Mouse (Mus musculus) lung, embryonic 14.5 days (tissue): ENCODE measurements around the gene Fam71d. TPM values are rescaled to one million over a fixed set of nuclear protein-coding genes. Genes with fewer than 3 reads are reported as not detected.

Experiments
- ATAC-seq: fragments of 200-750 bp; cut with Nextera tagmentation; 2 replicates; pipeline ENCODE4 v1.8.0; 2017; ENCODE audit warnings: mild to moderate bottlenecking, moderate TSS enrichment, moderate library complexity; ENCODE audit not compliant: insufficient read depth
- DNase-seq: peaks from one replicate; pipeline ENCODE4 v3.0.0-alpha.2; 2015
- H3K27ac ChIP-seq: fragments of 300-500 bp; sonication (generic); 2 replicates; pipeline ENCODE4 v1.5.1; 2014; ENCODE audit warnings: low read depth, mild to moderate bottlenecking, moderate library complexity
- H3K27me3 ChIP-seq: fragments of 300-500 bp; sonication (generic); 2 replicates; pipeline ENCODE4 v1.6.1; 2014; ENCODE audit warnings: low read length, control low read depth; ENCODE audit not compliant: insufficient read depth
- H3K36me3 ChIP-seq: fragments of 300-500 bp; sonication (generic); 2 replicates; pipeline ENCODE4 v1.6.1; 2014; ENCODE audit warnings: control low read depth; ENCODE audit not compliant: insufficient read depth
- H3K4me1 ChIP-seq: fragments of 300-500 bp; sonication (generic); 2 replicates; pipeline ENCODE4 v1.6.1; 2014; ENCODE audit warnings: antibody characterized with exemption, control low read depth; ENCODE audit not compliant: insufficient read depth
- H3K4me2 ChIP-seq: fragments of 300-500 bp; sonication (generic); 2 replicates; pipeline ENCODE4 v1.6.1; 2014; ENCODE audit warnings: mild to moderate bottlenecking
- H3K4me3 ChIP-seq: fragments of 300-500 bp; sonication (generic); 2 replicates; pipeline ENCODE4 v1.5.1; 2014; ENCODE audit warnings: low read depth, low read length
- H3K9ac ChIP-seq: fragments of 300-500 bp; sonication (generic); 2 replicates; pipeline ENCODE4 v1.6.1; 2014
- H3K9me3 ChIP-seq: fragments of 300-500 bp; sonication (generic); 2 replicates; pipeline ENCODE4 v1.6.1; 2016; ENCODE audit warnings: low read depth, low read length, control low read depth
- CTCF ChIP-seq: IDR thresholded peaks from 2 replicates; pipeline ENCODE4 v1.5.1; 2016; ENCODE audit warnings: antibody characterized with exemption, low read depth
- WGBS: fragments of 180-500 bp; shearing (Covaris S2); extraction: QIAGEN DNeasy Blood & Tissue Kit; methylation state at CpG from one replicate; pipeline ENCODE4 v1.1.7; 2014; 5-methylcytosine and 5-hydroxymethylcytosine counted together
- polyA plus RNA-seq: library from polyadenylated mRNA; unstranded; fragments of >200 nt; fragmentation: Nextera tagmentation; extraction: Ambion mirVana; gene quantifications from 2 replicates; pipeline ENCODE4 v1.2.1, GENCODE M21; 2014

Gene Fam71d
- polyA plus RNA-seq, 1 experiment from 2014 or later, result not detected

GRCm38 (mm10) chr12:78682279-78682678, 9.1 kb upstream of the Fam71d start:
- 44% methylated on average over 4 of the region's 4 CpGs for WGBS
- Histone ChIP-seq H3K27me3 (no peaks in the 10 kb centered on the region), H3K27ac (no peak overlapping the region), H3K9me3 (no peaks in the 10 kb centered on the region), H3K9ac (no peak overlapping the region), H3K4me3 (no peak overlapping the region), H3K36me3 (no peaks in the 10 kb centered on the region), H3K4me2 (no peak overlapping the region), H3K4me1 (no peaks in the 10 kb centered on the region)
- peak; percentile 26 for DNase-seq
- no peak; the same call in 1 of the 2 replicates for ATAC-seq
- TF ChIP-seq CTCF, result no peak

DNA sequence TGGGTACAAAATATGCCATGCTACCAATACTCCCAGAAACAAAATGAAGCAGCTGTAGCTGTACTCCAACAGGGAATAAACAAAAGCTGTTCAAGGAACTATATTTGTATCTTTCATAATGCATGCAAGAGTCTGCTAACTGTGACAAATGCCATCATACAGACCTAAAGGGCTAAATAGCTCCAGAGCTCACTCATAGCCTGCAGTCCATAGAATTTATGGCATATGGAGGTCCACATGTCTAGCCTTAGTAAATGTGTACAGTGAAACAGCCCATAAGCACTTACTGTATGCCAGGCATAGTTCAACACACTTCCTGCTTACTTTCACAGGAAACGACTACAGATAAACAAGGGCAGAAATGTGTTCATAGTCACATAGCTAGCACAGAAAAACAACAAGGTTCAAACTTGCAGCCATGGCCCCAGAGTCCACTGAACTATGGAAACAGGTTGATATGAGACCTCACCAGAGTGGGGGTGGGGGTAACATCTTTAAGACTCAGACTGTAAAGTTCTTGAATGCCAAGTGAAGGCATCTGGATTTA, 5.6 kb upstream of the Fam71d start:
- Histone ChIP-seq H3K36me3 (no peaks in the 10 kb centered on the region), H3K4me1 (no peaks in the 10 kb centered on the region), H3K4me3 (no peak overlapping the region), H3K27me3 (no peaks in the 10 kb centered on the region), H3K4me2 (no peak overlapping the region), H3K27ac (no peak overlapping the region), H3K9ac (no peak overlapping the region), H3K9me3 (no peaks in the 10 kb centered on the region)
- ATAC-seq (no peak), DNase-seq (peak; percentile 15)
- no peak for TF ChIP-seq CTCF
- 44% methylated on average over 1 of the region's 1 CpGs for WGBS

- Histone ChIP-seq H3K4me3 (no peak overlapping the region), H3K4me2 (no peak overlapping the region), H3K9ac (no peak overlapping the region), H3K9me3 (no peaks in the 10 kb centered on the region), H3K4me1 (no peaks in the 10 kb centered on the region), H3K36me3 (no peaks in the 10 kb centered on the region), H3K27ac (no peak overlapping the region), H3K27me3 (no peaks in the 10 kb centered on the region)
- no peak for TF ChIP-seq CTCF
- WGBS, result 78% methylated on average over 5 of the region's 5 CpGs
- no peak for DNase-seq
- no peak for ATAC-seq
Measured at GRCm38 (mm10) chr12:78688876-78689275, 2.5 kb upstream of the Fam71d start.

DNA sequence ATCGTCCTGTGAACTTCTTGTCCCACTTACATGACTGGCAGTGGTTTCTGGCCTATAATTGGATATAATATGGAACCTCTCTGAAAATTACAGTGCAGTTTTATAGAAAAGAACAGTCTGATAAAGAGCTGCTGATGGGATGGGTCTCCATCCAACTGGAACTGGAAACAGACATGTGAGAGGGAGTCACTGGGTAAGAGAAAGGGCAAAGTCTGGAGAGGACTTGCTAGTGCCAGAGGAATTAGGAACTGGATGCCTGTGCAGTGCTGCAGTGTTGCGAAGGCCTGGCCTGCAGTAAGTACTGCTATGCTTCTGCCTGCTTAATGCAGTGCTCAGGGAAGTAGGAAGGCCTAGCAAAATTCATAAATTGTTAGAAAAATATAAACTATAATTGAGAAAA, 1.9 kb downstream of the Fam71d start:
- ATAC-seq (no peak), DNase-seq (no peak)
- H3K9ac ChIP-seq, result no peak overlapping the region
- no peak overlapping the region for H3K4me3 ChIP-seq
- 89% methylated on average over 2 of the region's 2 CpGs for WGBS
- H3K36me3 ChIP-seq, result no peaks in the 10 kb centered on the region
- no peaks in the 10 kb centered on the region for H3K27me3 ChIP-seq
- no peak overlapping the region for H3K27ac ChIP-seq
- H3K4me1 ChIP-seq, result no peaks in the 10 kb centered on the region
- H3K4me2 ChIP-seq, result no peak overlapping the region
- no peaks in the 10 kb centered on the region for H3K9me3 ChIP-seq
- no peak for TF ChIP-seq CTCF

DNA sequence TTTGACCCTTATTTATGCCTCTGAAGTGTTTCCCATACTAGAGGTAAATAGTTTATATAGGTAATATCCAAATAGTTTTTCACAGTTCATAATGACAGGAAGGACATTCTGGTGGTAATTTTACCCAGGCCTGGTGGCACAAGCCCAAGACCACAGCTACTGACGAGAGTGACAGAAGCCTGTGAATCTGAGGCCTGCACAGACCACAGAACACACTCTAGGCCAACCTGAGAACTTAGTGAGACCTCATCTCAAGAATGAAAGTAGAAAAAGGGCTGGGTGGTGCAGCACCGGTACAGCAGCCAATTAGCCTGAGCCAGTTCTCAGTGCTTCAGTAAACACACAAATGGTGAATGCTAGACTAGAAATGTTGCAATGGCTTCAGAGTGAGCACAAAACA, 26.4 kb downstream of the Fam71d start:
- no peak overlapping the region for H3K9ac ChIP-seq
- ATAC-seq, result no peak
- H3K4me3 ChIP-seq, result no peak overlapping the region
- no peaks in the 10 kb centered on the region for H3K4me1 ChIP-seq
- no peaks in the 10 kb centered on the region for H3K27me3 ChIP-seq
- no peaks in the 10 kb centered on the region for H3K9me3 ChIP-seq
- H3K4me2 ChIP-seq, result no peak overlapping the region
- H3K36me3 ChIP-seq, result no peaks in the 10 kb centered on the region
- DNase-seq, result no peak
- TF ChIP-seq CTCF, result no peak
- no peak overlapping the region for H3K27ac ChIP-seq
- 74% methylated on average over 2 of the region's 2 CpGs for WGBS

GRCm38 (mm10) chr12:78727723-78728122, 36.4 kb downstream of the Fam71d start:
- H3K4me3 ChIP-seq, result no peak overlapping the region
- no peaks in the 10 kb centered on the region for H3K36me3 ChIP-seq
- no peak for DNase-seq
- no peaks in the 10 kb centered on the region for H3K9me3 ChIP-seq
- TF ChIP-seq CTCF, result no peak
- WGBS, result 44% methylated on average over 4 of the region's 4 CpGs
- no peak overlapping the region for H3K4me2 ChIP-seq
- H3K4me1 ChIP-seq, result no peaks in the 10 kb centered on the region
- H3K9ac ChIP-seq, result no peak overlapping the region
- H3K27me3 ChIP-seq, result no peaks in the 10 kb centered on the region
- ATAC-seq, result no peak
- no peak overlapping the region for H3K27ac ChIP-seq

GRCm38 (mm10) chr12:78739633-78740032, 48.3 kb downstream of the Fam71d start:
- Histone ChIP-seq H3K27me3 (no peaks in the 10 kb centered on the region), H3K36me3 (no peaks in the 10 kb centered on the region), H3K4me2 (no peak overlapping the region), H3K9me3 (no peaks in the 10 kb centered on the region), H3K4me3 (no peak overlapping the region), H3K4me1 (no peaks in the 10 kb centered on the region; the same call in 1 of the 2 replicates), H3K27ac (no peak overlapping the region), H3K9ac (no peak overlapping the region)
- DNase-seq (peak; percentile 34), ATAC-seq (peak; percentile 74; the same call in 1 of the 2 replicates)
- WGBS, result 26% methylated on average over 2 of the region's 2 CpGs
- no peak for TF ChIP-seq CTCF

- Histone ChIP-seq H3K4me2 (no peak overlapping the region), H3K9ac (no peak overlapping the region), H3K9me3 (no peaks in the 10 kb centered on the region), H3K4me3 (no peak overlapping the region), H3K4me1 (no peaks in the 10 kb centered on the region; the same call in 1 of the 2 replicates), H3K36me3 (no peaks in the 10 kb centered on the region), H3K27ac (no peak overlapping the region), H3K27me3 (no peaks in the 10 kb centered on the region)
- WGBS, result 82% methylated on average over 2 of the region's 2 CpGs
- ATAC-seq (no peak), DNase-seq (no peak)
- no peak for TF ChIP-seq CTCF
Measured at GRCm38 (mm10) chr12:78740289-78740688, 49.0 kb downstream of the Fam71d start.
